Mouse (Mus musculus): Measurements from ENCODE around the gene Bola1. TPM values are rescaled to one million over a fixed set of nuclear protein-coding genes. Genes with fewer than 3 reads are reported as not detected.
"Not testable (repeated sequence)": the region's sequence is repeated elsewhere in the genome, so short reads cannot be mapped to it uniquely, and the experiment has no call there.

Gene Bola1
- polyA plus RNA-seq, 1 experiment = 12.7 TPM

GRCm38 (mm10) chr3:96209242-96209641, 10.3 kb downstream of the Bola1 start:
- H3K4me3 ChIP-seq (replicated peaks; ENCODE audit: control insufficient read depth, low read depth, low read length) = no peak overlapping the region
- WGBS = 51% methylated on average over 15 of the region's 15 CpGs
- no peak for TF ChIP-seq POLR2A (IDR thresholded peaks at IDR 0.05; ENCODE audit: borderline replicate concordance, control insufficient read depth, low read depth, low read length)
- TF ChIP-seq CTCF (IDR thresholded peaks at IDR 0.05; ENCODE audit: control insufficient read depth, insufficient read depth, low read length) = peak; percentile 14; the same call in 1 of the 2 replicates
- no peak overlapping the region for H3K27ac ChIP-seq (ENCODE audit: control insufficient read depth, insufficient read depth, low read depth, low read length, poor library complexity)
- no peaks in the 10 kb centered on the region for H3K4me1 ChIP-seq (ENCODE audit: control insufficient read depth, insufficient read depth, low read length)

GRCm38 (mm10) chr3:96207819-96208218, 11.7 kb downstream of the Bola1 start:
- 65% methylated on average over 3 of the region's 3 CpGs for WGBS
- TF ChIP-seq CTCF (IDR thresholded peaks at IDR 0.05; ENCODE audit: control insufficient read depth, insufficient read depth, low read length) (no peak), POLR2A (IDR thresholded peaks at IDR 0.05; ENCODE audit: borderline replicate concordance, control insufficient read depth, low read depth, low read length) (no peak)
- Histone ChIP-seq H3K27ac (ENCODE audit: control insufficient read depth, insufficient read depth, low read depth, low read length, poor library complexity) (no peak overlapping the region), H3K4me1 (ENCODE audit: control insufficient read depth, insufficient read depth, low read length) (no peaks in the 10 kb centered on the region), H3K4me3 (replicated peaks; ENCODE audit: control insufficient read depth, low read depth, low read length) (no peak overlapping the region)

GRCm38 (mm10) chr3:96199731-96200130, 19.8 kb downstream of the Bola1 start:
- H3K27ac ChIP-seq (ENCODE audit: control insufficient read depth, insufficient read depth, low read depth, low read length, poor library complexity) = no peak overlapping the region
- H3K4me1 ChIP-seq (ENCODE audit: control insufficient read depth, insufficient read depth, low read length) = peaks cover 4% of the 10 kb centered on the region
- no peak overlapping the region for H3K4me3 ChIP-seq (replicated peaks; ENCODE audit: control insufficient read depth, low read depth, low read length)
- TF ChIP-seq CTCF (IDR thresholded peaks at IDR 0.05; ENCODE audit: control insufficient read depth, insufficient read depth, low read length) = no peak
- TF ChIP-seq POLR2A (IDR thresholded peaks at IDR 0.05; ENCODE audit: borderline replicate concordance, control insufficient read depth, low read depth, low read length) = no peak
- 53% methylated on average over 2 of the region's 2 CpGs for WGBS

GRCm38 (mm10) chr3:96198601-96199251, 20.8 kb downstream of the Bola1 start:
- H3K4me3 ChIP-seq (replicated peaks; ENCODE audit: control insufficient read depth, low read depth, low read length); H3K27ac ChIP-seq (ENCODE audit: control insufficient read depth, insufficient read depth, low read depth, low read length, poor library complexity); H3K4me1 ChIP-seq (ENCODE audit: control insufficient read depth, insufficient read depth, low read length): not testable (repeated sequence)
- WGBS = 22% methylated on average over 8 of the region's 8 CpGs

- no peak overlapping the region for H3K27ac ChIP-seq (ENCODE audit: control insufficient read depth, insufficient read depth, low read depth, low read length, poor library complexity)
- H3K4me1 ChIP-seq (ENCODE audit: control insufficient read depth, insufficient read depth, low read length) = peaks cover 4% of the 10 kb centered on the region
- TF ChIP-seq CTCF (IDR thresholded peaks at IDR 0.05; ENCODE audit: control insufficient read depth, insufficient read depth, low read length) = no peak
- TF ChIP-seq POLR2A (IDR thresholded peaks at IDR 0.05; ENCODE audit: borderline replicate concordance, control insufficient read depth, low read depth, low read length) = no peak
- WGBS = under 1% methylated on average over 6 of the region's 6 CpGs
- no peak overlapping the region for H3K4me3 ChIP-seq (replicated peaks; ENCODE audit: control insufficient read depth, low read depth, low read length)
Observed at GRCm38 (mm10) chr3:96198181-96198580, 21.3 kb downstream of the Bola1 start.

GRCm38 (mm10) chr3:96197129-96197749, 22.3 kb downstream of the Bola1 start:
- TF ChIP-seq POLR2A (IDR thresholded peaks at IDR 0.05; ENCODE audit: borderline replicate concordance, control insufficient read depth, low read depth, low read length) = peak; percentile 80
- no peak for TF ChIP-seq CTCF (IDR thresholded peaks at IDR 0.05; ENCODE audit: control insufficient read depth, insufficient read depth, low read length)
- H3K27ac ChIP-seq (ENCODE audit: control insufficient read depth, insufficient read depth, low read depth, low read length, poor library complexity) = peak overlapping the region; percentile 74
- peak overlapping the region; percentile 90 for H3K4me3 ChIP-seq (replicated peaks; ENCODE audit: control insufficient read depth, low read depth, low read length)
- WGBS = under 1% methylated on average over 50 of the region's 50 CpGs
- H3K4me1 ChIP-seq (ENCODE audit: control insufficient read depth, insufficient read depth, low read length) = peaks cover 4% of the 10 kb centered on the region

- TF ChIP-seq POLR2A (IDR thresholded peaks at IDR 0.05; ENCODE audit: borderline replicate concordance, control insufficient read depth, low read depth, low read length) (peak; percentile 5; the same call in 1 of the 2 replicates), CTCF (IDR thresholded peaks at IDR 0.05; ENCODE audit: control insufficient read depth, insufficient read depth, low read length) (no peak)
- Histone ChIP-seq H3K4me3 (replicated peaks; ENCODE audit: control insufficient read depth, low read depth, low read length) (peak overlapping the region; percentile 90), H3K27ac (ENCODE audit: control insufficient read depth, insufficient read depth, low read depth, low read length, poor library complexity) (peak overlapping the region; percentile 74), H3K4me1 (ENCODE audit: control insufficient read depth, insufficient read depth, low read length) (peaks cover 4% of the 10 kb centered on the region)
- WGBS = 18% methylated on average over 27 of the region's 27 CpGs
Observed at GRCm38 (mm10) chr3:96196437-96197128, 22.9 kb downstream of the Bola1 start.

- TF ChIP-seq POLR2A (IDR thresholded peaks at IDR 0.05; ENCODE audit: borderline replicate concordance, control insufficient read depth, low read depth, low read length) (no peak), CTCF (IDR thresholded peaks at IDR 0.05; ENCODE audit: control insufficient read depth, insufficient read depth, low read length) (no peak)
- H3K4me3 ChIP-seq (replicated peaks; ENCODE audit: control insufficient read depth, low read depth, low read length) = no peak overlapping the region
- WGBS = 91% methylated on average over 11 of the region's 11 CpGs
- H3K4me1 ChIP-seq (ENCODE audit: control insufficient read depth, insufficient read depth, low read length) = peaks cover 4% of the 10 kb centered on the region
- H3K27ac ChIP-seq (ENCODE audit: control insufficient read depth, insufficient read depth, low read depth, low read length, poor library complexity) = no peak overlapping the region
Observed at GRCm38 (mm10) chr3:96195616-96196313, 23.7 kb downstream of the Bola1 start.

All from bone marrow, adult 2 months (tissue).